Mouse (Mus musculus) layer of hippocampus, adult 18-20 months (tissue): ENCODE results near the gene Tenm2. TPM values are rescaled to one million over a fixed set of nuclear protein-coding genes. Genes with fewer than 3 reads are reported as not detected.

ENCODE experiments used
- DNase-seq, 2 experiments: peaks; one replicate each; pipeline ENCODE4 v3.0.0; 2022; ENCODE audit warnings: low spot score in 2 of 2
- total RNA-seq, 2 experiments: library from RNA; stranded (reverse); gene quantifications; 2 replicates each; pipeline ENCODE4 v1.2.3; 2021

Tenm2 gene
- total RNA-seq, 2 experiments from 2014 or later, result 139 to 145 TPM

DNA sequence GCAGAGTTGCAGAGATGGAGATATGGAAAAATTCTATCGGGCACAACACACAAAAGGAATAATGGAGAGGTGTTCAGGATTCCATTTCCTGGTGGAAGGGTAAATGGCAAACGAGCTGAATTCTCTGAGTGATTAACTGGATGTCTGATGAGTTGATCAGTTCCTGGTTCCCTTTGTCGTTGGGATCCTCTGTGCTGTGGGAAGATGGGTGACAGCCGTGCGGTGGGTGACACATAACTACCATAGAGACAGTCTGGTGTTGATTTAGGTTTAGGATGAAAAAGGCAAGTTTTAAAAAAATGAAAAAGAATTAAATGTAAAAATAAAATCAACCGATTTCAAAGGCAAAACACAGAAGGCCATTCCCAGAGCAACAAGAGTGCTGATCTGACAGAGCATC, 316.5 kb downstream of the Tenm2 start:
- DNase-seq, result peak; percentile 43 to 79

DNA sequence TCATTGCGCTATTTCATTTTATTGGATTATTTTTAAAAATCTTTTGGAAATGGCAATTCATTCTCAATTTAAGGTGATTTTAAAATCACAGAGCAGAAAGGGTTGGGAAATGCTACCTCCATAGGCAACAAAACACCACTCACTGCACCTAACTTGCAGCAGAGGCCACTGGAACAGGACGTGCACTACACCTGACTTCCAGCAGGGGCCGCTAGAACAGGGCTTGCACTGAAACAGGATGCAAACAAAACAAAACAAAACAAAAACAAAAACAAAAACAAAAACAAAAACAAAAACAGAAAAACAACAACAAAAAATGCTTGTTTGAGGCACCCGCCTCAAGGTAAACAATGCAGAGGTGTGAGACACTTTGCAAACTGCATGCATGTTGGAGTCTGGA, 324.4 kb downstream of the Tenm2 start:
- no peak for DNase-seq

DNA sequence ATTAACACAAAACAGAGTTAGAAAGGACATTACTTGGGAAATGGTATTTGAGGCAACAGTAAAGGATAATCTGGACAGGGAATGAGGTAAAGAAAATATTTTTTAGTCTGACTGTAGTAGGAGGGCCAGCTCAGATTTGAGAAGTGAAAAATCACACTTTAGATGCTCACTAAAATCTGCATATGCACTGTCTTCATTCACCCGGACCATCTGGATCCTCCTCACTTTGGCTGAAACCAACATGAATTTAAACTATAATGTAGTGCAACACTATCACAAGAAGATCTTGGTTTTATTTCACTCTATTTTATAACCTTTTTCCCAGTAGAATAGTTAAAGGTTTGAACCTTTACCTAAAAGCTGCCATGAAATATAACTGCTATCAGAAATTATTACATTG, 326.7 kb downstream of the Tenm2 start:
- DNase-seq, result no peak

DNA sequence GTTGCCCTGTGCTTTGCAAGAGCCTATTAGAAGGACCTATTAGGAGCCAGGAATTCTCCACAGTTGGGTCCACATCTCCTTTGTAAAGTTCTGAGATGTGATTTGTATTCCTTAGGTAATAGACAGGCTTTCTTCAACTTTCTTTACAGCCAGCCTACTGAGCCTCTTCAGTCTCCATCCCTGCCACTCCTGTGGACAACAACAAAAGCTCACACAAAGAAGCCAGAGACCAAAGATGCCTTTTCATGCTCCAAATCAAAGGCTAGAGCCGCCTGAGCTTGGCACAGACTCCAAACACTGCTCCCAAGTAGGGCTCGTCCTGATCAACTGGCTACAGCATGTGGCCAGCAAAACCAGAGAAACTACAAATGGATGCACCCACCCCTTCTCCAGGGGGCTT, 333.5 kb downstream of the Tenm2 start:
- DNase-seq, result no peak

DNA sequence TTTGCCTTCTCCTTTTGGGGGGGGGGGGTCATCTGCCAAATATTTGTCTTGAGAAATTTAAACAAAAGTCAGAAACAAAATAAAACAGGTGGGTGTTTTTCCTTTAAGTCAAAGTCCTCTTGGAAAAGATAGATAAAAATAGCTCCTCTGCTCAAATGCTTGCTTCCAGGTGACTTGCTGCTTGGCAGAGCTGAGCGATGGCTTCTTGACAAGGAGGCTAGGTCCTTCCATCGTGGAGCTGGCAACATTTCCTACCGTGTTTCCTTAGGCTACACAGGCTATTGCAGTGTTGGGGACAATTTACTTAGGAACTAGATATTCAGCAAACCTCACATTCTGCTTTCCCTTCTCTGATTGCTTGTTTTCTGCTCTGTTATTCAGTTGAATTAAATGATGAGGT, 342.7 kb downstream of the Tenm2 start:
- DNase-seq, result no peak

DNA sequence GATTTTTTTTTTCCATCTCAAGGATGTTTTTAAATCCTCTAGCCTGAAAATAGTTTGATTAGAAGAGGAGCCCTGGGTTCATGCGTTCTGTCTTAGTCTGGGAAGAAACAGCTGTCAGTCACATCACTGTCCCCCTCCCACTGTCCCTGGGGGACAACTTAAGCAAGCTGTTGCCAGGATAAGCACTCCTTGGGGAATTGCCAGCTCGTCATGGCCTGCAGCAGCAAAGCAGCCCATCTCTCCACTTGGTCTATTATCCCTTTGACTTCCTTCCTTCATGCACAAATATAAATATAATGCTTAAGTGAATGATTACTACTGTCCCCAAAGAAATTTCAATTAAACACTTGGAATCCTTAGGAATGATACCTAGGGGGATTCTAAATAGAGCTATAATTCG, 344.7 kb downstream of the Tenm2 start:
- DNase-seq, result no peak

DNA sequence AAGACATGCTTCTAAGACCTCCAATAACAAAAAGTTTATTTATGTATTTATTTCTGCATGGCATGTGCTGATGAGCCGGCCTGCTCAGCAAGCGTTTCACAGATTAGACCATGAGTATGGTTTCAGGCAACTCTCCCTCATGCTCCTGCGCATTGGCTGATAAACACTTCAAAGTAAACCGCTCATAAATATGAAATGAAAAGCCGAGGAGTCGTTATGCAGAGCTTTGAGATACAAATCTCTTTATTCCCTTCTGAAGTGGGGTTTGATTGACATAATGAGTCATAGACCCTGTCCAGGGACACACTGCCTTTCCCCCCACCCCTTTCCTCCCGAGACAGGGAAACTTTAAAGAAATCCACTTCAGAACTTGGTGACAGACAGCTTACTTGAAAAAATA, 348.3 kb downstream of the Tenm2 start:
- no peak for DNase-seq

DNA sequence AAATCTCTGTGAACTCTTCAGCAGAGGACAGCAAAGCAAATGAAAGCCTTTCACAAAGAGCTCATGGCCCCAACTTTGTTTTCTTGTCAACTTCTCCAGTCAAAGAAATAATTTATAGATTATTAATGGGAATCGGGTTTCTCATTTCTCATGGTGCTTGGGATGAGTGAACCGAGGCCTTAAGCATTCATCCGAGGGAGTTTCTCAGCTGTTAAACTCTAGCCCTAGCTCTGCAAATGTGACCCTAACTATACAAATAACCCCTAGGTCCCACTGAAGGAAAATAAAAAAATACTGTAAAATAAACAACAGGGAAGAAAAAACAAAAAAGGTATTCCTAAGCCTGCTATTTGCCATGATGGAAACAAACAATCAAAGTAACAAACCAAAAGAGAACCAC, 349.6 kb downstream of the Tenm2 start:
- no peak for DNase-seq

DNA sequence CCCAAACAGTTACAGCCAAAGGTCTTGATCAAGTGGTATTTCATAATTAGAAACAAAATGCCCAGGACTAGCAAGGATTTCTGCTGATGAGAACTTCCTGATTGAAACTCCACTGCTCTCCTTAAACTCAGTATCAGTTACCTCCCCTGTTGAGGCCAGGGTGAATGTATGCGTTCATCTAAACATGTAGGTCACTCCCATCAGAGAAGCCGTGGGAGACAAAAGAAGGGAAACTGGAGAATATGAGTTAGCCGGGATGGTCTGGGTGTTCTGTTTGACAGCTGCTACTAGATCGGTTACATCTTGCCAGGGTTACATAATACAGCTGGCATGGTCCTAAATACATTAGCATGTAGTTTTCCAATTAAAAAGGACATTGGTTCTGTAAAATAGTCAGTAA, 362.8 kb downstream of the Tenm2 start:
- DNase-seq, result peak; percentile 22 to 80

DNA sequence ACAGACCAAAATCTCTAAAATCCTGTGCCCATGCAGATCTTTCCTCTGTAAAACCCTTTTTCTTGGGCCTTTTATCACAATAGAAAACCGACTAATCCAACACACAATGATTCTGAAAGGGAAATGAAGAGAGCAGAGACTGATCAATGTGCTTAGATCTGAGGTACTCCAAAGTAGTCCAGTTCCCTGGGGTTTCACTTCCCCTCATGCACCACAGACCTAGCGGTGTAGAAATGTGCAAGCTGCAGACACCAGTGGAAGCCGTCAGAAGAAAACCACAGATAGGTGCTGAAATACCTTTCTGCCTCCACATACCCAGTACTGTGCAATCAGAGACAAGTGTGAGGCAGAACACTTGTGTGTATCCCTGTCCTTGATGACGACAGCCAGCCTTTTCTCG, 365.2 kb downstream of the Tenm2 start:
- DNase-seq, result no peak

DNA sequence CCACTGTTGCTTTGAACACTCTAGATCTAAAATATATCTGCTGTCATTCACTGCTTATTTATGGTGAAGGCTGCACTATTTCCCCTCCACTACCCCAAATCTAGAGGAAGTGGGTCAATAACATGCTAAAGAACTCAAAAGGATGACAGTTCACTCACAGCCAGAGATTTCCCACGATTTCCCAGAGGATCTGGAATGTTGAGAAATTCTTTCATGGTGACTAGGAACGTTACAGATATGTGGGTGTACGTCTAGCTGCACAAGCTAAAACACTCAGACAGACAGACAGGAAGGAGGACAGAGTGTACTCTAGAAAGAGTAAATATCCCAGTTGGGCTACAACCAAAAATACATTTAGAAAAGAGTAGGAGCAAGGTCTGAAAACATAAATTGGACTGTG, 384.1 kb downstream of the Tenm2 start:
- DNase-seq, result no peak

DNA sequence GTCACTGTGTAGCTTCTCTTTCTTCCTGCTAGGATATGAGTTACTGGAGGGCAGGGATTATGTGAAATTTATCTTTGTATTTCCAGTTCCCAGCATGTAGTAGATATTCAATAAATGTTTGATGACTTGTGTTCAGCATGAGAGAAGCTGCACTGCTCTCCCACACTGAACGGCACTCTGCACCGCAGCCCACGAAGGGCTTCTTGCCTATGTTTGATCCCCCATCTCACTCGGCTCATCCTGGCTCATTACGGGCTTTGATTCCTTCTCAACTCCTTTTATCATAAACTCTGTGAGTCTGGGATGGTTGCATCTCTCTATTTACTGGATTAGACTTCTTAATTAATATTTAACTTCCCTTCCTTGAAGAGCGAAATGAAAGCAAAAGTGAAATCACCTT, 388.3 kb downstream of the Tenm2 start:
- no peak for DNase-seq

DNA sequence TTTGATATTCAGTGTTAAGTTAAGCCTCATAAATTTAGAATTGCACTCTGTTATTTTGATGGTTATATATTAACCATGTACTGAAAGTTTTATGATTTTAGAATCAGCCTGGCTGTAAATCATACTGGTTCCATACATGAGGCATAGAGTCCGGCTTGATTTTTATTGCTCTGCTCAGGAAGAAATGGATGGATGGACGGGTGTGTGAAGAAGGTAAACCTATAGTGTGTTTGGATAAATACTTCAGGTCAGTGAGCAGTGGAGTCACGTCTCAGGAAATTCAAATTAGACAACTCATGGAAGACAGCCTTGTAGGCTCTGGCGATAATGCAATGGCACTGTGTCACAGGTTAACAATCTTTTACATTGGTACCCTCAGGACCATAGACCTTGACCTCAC, 402.9 kb downstream of the Tenm2 start:
- no peak for DNase-seq

DNA sequence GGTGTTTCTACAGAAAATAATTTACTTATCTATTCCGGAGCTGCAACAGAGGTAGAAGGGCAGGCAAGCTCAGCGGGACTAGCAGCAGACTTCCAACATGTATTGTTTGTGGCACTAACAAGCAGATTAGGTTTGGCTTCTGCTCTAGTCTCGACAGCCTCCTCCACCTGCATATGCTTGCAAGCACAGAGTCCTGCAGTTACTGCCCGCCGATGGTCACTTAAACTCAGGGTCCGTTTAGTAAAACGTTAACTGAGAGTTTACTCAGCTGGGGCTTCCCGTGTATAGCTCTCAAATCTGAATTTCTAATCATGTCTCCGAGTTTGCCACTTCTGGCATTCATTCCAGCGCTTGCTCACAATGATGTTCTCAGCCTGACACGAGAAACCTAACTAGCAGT, 404.3 kb downstream of the Tenm2 start:
- DNase-seq, result no peak

DNA sequence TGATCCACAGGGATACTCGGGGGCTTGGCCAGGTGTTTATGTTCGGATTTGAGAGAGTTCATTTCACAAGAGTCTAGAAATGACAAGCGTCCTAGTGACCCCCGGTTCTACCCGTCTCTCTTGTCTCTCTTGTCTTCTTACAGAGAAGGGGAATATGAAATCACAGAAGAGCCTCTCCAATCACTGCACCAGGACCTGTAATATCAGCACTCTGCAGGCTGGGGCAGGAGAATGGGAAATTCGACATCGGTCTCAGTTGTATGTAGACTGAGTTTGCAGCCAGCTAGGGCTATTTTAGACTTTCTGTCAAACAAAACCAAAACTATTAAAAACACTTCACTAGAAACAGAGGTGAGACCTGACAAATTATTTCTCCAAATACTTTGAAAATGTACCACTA, 411.1 kb downstream of the Tenm2 start:
- peak in 1 of 2 experiments; percentile 32 for DNase-seq

DNA sequence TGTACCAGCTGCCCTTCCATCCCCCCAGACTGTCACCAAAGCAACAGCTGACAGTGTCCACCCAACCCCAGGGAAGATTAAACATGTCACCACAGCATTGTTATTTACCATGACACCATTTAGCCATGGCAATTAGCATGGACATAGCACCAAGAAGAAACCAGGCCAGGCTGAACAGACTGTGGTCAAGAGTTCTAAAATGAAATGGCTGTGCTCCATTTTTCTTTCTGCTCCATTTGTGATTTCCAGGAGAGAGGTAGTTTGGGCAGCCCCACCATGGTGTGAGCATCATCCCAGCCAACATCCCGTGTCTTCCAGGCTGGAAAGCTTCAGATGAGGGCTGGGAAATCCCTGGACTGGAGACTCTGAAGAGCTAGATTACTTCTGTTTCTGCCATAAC, 431.1 kb downstream of the Tenm2 start:
- DNase-seq, result no peak

DNA sequence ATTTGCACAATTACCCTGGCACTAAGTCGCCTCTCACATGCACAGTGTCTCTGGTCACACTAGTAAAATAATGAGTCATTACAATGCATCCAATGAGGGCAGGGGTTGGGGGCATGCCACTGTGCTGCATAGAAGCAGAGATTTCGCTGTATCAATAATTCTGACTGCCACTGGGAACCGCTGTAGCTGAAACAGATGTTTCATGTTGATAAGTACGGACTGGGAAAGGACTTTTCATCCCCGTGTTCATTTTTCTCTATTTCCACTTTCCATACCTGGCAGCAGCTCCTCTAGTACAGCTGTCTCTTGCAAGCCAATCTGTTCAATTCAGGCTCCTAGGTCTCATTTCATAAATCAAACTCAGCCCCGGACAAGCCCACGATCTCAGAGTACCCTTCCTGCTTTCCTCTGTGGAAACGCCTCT, 433.5 kb downstream of the Tenm2 start:
- DNase-seq, result peak in 1 of 2 experiments; percentile 47

DNA sequence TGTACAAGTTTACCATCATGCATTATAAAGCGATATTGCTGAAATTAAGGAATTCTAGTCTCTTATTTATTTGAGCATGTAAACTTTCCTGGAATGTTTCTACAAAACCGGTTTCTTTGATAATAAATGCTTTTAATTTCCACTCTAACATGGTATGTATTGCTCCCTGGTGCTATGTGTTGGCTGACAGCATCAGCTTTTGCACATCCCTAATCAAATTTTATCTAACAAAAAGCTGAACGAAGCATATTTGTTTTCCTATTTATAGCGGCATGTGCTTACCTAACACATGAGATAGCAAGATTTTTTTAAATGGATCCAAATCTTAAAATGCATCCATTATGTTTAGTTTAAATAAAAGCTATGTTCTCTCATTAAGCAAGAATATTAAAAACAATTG, 434.1 kb downstream of the Tenm2 start:
- DNase-seq, result no peak

DNA sequence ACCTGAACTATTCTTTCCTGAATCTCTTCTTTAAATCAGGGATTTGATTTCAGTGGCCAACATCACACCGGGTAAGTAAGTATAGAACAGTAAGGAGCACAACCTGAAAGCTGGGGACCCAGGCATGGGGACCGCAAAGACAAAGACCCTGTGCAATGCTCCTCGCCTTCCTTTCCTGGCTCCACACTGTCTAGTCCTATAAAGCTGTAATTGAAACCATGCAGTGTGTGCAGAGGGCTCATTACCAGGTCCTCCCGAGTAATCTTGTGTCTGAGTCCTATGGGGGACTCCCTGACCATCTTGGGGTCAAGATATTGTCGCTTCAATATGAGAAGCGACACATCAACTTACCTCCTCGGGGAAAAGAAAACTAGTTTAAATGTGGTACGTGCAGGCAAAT, 436.4 kb downstream of the Tenm2 start:
- DNase-seq, result no peak

DNA sequence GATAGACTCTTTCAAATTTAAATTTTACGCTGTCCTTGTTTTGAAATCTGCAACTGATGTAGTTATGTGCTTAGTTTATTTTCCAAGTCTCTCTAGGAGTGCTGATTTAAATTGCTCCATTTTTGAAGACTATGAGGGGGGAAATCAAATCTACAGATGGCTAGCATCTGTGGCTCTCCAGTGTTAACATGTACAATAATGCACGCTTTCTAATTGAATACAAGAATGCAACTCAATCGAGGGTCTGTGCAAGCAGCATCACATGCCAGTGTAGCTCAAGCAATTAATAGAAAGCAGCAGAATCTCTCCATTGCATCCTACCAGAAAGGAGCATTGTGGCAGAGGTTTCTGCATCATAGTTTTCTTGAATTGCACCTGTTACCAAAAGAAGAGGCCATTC, 477.8 kb downstream of the Tenm2 start:
- peak in 1 of 2 experiments; percentile 46 for DNase-seq

DNA sequence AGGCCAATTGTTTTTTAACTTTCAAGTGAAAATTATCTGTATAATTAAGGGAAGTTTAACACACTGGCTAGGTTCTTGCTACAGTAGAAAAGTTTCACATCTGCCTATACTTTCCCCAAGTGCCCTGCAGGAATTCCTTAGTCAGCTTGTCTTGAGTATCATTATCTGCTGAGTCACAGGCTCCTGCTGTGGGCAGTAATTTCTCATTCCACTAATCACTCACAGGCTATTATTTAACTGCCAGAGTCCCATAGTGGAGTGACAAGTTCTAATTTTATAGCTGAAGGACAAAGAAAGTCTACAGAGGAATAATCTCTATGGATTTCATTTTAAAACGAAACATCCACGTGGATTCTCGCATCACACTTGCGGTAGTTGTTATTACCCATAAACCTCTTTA, 489.5 kb downstream of the Tenm2 start:
- no peak for DNase-seq

DNA sequence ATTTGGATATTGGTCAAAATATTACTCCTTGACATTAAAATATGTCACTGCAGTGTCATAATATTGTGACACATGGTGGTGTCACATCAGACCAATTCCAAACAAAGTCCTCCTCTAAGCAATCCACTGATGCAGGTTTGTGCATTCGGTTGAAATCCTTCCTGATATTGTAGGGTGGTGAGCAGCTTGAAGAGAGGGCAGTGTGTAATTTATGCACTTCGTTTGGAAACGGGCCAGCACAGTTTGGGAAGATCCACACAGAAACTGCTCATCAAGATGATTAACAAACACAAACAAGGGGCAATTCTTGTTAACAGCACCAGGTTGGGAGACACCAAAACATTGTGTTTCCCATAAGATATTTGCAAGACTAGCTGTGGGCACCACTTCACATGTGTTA, 508.0 kb downstream of the Tenm2 start:
- DNase-seq, result no peak

DNA sequence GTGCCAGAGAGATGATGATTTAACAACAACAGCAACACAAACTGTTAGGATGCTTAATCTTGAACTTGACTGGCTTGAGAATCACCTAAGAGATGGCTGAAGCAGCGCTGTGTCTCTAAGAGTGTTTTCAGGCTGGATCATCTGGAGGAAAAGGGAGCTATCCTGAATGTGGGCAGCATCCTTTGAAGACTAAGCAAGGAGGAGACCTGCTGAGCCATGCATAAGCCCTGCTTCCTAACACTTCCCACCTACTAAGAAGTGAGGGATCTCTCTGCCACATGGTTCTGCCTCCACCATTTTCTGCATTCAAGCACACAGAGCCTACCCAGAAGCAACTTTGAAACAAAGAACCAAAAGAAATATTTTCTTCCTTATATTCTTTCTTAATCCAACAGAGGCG, 532.9 kb downstream of the Tenm2 start:
- no peak for DNase-seq

DNA sequence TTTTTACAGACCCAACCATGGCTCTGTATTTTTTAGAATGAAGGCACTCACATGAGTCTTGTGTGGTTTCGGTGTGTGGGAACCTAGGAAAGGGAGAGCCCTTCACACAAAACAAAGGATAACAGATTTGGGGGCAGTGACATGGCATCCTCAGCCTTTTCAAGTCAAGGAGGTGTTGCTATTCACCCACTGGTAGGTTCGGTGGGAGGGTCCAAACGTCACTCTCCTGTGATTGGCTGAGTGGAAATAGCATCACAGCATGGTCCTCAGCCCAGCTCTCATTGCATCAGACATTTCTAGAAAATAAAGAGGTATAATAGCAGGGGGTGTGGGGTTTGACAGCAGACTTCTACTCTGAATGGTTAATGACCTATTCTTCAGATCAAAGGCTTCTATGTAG, 534.8 kb downstream of the Tenm2 start:
- no peak for DNase-seq
